Mouse (Mus musculus) heart, adult 2 months (tissue): ENCODE results near the gene Lsp1. TPM values are rescaled to one million over a fixed set of nuclear protein-coding genes. Genes with fewer than 3 reads are reported as not detected.

Source experiments
- DNase-seq, 2 experiments: peaks; one replicate each; pipeline ENCODE4 v3.0.0; 2021
- H3K27ac ChIP-seq: fragments of 200-600 bp; 2 replicates; pipeline ENCODE4 v1.8.1; 2022
- H3K27me3 ChIP-seq: fragments of 200-500 bp; 2 replicates; pipeline ENCODE4 v1.6.1; 2012; ENCODE audit warnings: mild to moderate bottlenecking, low read length, inconsistent platforms, mixed read lengths; ENCODE audit not compliant: control insufficient read depth, insufficient read depth
- H3K36me3 ChIP-seq: fragments of 200-500 bp; 2 replicates; pipeline ENCODE4 v1.6.1; 2012; ENCODE audit warnings: low read length, inconsistent platforms; ENCODE audit not compliant: control insufficient read depth, insufficient read depth
- H3K4me1 ChIP-seq: fragments of 200-500 bp; 2 replicates; pipeline ENCODE4 v1.6.1; 2011; ENCODE audit warnings: low read length; ENCODE audit not compliant: control insufficient read depth, insufficient read depth
- H3K4me3 ChIP-seq: fragments of 200-600 bp; 2 replicates; pipeline ENCODE4 v1.8.1; 2022
- H3K79me2 ChIP-seq: fragments of 200-500 bp; replicated peaks from 2 replicates; pipeline ENCODE4 v1.6.1; 2012; ENCODE audit warnings: mild to moderate bottlenecking, inconsistent platforms, low read length, moderate library complexity, mixed read lengths; ENCODE audit not compliant: control insufficient read depth, insufficient read depth
- H3K9ac ChIP-seq: fragments of 200-500 bp; 2 replicates; pipeline ENCODE4 v1.6.1; 2012; ENCODE audit warnings: low read depth, mild to moderate bottlenecking, control low read depth, inconsistent platforms, low read length, mixed read lengths
- CTCF ChIP-seq: fragments of 200-600 bp; IDR thresholded peaks from 2 replicates; pipeline ENCODE4 v1.8.1; 2022; ENCODE audit warnings: antibody characterized with exemption, mild to moderate bottlenecking, moderate library complexity
- EP300 ChIP-seq: fragments of 200-500 bp; IDR thresholded peaks from 2 replicates; pipeline ENCODE4 v1.6.1; 2011; ENCODE audit warnings: low read depth, low read length, control low read depth; ENCODE audit not compliant: insufficient read depth
- POLR2A ChIP-seq: fragments of 200-500 bp; IDR thresholded peaks from 2 replicates; pipeline ENCODE4 v1.6.1; 2011; ENCODE audit warnings: mild to moderate bottlenecking, low read depth, low read length, control low read depth; ENCODE audit not compliant: insufficient read depth
- WGBS: fragments of 180-500 bp; shearing (Covaris S2); methylation state at CpG from one replicate; pipeline ENCODE4 v1.1.7; 2018; 5-methylcytosine and 5-hydroxymethylcytosine counted together
- intact Hi-C: fragments of 180-260 bp; cut with DNase I; formaldehyde crosslinking; loops from one replicate; pipeline ENCODE4 v1.15.1; 2025
- polyA plus RNA-seq: library from polyadenylated mRNA; depleted of rRNA; stranded (reverse); fragments of >200 nt; gene quantifications from 2 replicates; pipeline ENCODE4 v1.2.3, GENCODE M21; 2012
- total RNA-seq, 2 experiments: library from RNA; stranded (reverse); gene quantifications; 2 replicates each; pipeline ENCODE4 v1.2.3; 2021

The Lsp1 gene
- total and polyA plus RNA-seq, 3 experiments: 28.4 to 96.6 (median 35.0) TPM

DNA sequence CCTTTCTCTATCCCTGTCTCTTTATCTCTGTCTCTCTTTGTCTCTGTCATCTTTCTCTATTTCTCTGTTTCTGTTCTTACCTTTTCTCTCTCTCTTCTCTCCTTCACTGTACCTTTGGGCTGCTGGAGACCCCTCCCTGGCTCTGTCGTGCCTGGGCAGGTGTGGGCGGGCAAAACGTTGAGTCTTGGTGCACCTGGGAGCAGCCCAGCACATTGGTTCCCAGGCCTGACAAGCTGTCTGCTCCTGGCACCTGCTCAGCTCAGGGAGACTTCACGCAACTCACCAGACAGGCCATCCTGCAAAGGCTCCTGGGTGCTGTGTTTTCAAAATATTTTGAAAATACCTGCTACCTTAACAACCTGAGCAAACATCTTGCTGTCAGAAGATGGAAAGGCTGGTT is 42.6 kb downstream of the Lsp1 start:
- Histone ChIP-seq H3K4me3 (no peak overlapping the region), H3K4me1 (peaks cover 3% of the 10 kb centered on the region; the same call in 1 of the 2 replicates), H3K27me3 (no peaks in the 10 kb centered on the region), H3K27ac (no peak overlapping the region), H3K36me3 (no peaks in the 10 kb centered on the region), H3K79me2 (no peaks in the 10 kb centered on the region), H3K9ac (no peak overlapping the region)
- TF ChIP-seq POLR2A (no peak), CTCF (no peak), EP300 (no peak)
- intact Hi-C loops: no loop called here
- DNase-seq: no peak
- 90% methylated on average over 4 of the region's 4 CpGs for WGBS

DNA sequence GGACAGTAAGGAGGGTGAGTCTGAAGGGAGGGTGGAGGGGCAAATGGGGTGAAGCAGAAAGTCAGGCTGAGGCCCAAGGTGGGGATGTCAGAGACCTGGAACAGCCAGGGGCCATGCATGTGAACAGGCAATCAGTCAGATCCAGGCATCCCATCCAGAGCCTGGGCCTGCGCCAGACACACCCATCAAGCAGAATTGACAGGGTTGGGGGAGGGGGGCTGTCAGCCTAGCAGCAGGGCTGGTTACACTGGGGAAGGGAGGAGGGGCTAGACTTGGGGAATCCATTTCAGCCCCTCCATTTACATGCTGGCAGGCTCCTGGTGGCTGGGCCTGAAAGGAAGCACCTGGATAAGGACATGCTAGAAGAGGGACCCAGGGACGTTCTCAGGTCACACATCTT is 45.3 kb downstream of the Lsp1 start:
- Histone ChIP-seq H3K4me3 (no peak overlapping the region), H3K79me2 (no peaks in the 10 kb centered on the region), H3K27ac (no peak overlapping the region), H3K9ac (no peak overlapping the region), H3K27me3 (no peaks in the 10 kb centered on the region), H3K4me1 (peaks cover 1% of the 10 kb centered on the region; the same call in 1 of the 2 replicates), H3K36me3 (no peaks in the 10 kb centered on the region)
- 70% methylated on average over 2 of the region's 2 CpGs for WGBS
- intact Hi-C loops: no loop called here
- TF ChIP-seq EP300 (no peak), CTCF (no peak), POLR2A (no peak)
- no peak for DNase-seq

DNA sequence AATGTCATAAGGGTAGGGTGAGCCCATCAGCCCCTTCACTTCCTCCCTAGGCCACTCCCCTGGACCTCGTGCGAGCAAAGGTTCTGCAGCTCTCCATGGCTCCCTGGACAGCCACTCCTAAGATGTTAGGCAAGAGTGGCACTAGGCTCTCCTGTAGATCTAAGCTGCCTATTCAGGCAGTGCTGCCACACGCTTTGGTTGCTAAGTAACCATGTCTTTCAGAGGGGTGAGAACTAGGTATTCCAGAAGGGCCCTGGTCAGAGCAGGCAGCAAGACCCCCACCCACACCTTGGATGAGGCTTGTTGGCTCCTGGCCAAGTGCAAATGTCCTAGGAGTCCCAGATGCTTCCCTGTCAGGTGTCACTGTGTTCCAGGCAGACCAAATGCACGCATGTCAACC is 45.9 kb downstream of the Lsp1 start:
- WGBS: 62% methylated on average over 4 of the region's 4 CpGs
- TF ChIP-seq EP300: no peak
- no peak for TF ChIP-seq POLR2A
- no peak for TF ChIP-seq CTCF
- no peaks in the 10 kb centered on the region for H3K36me3 ChIP-seq
- no peaks in the 10 kb centered on the region for H3K4me1 ChIP-seq
- H3K79me2 ChIP-seq: no peaks in the 10 kb centered on the region
- H3K9ac ChIP-seq: no peak overlapping the region
- no peak for DNase-seq
- H3K4me3 ChIP-seq: no peak overlapping the region
- H3K27me3 ChIP-seq: no peaks in the 10 kb centered on the region
- intact Hi-C loops: no loop called here
- no peak overlapping the region for H3K27ac ChIP-seq

DNA sequence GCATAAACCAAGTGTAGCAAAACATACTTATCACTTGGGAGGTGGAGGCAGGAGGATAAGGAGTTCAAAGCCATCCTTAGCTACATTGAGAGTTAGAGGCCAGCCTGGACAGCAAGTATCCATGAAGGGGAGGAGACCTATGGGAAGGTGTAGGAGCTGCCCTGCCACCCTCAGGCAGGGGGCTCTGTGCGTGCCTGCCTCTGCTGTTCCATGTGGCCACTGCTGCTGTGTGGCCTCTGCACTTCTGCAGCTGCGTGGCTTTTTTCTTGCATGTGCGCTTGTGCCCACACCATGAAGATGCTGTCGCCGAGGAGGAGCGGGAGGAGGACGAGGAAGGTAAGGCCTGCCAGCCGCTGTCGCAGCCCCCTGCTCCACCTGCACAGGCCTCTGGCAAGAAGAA is 46.8 kb downstream of the Lsp1 start:
- intact Hi-C loops: no loop called here
- TF ChIP-seq POLR2A (no peak), EP300 (no peak), CTCF (no peak)
- WGBS: 96% methylated on average over 9 of the region's 9 CpGs

DNA sequence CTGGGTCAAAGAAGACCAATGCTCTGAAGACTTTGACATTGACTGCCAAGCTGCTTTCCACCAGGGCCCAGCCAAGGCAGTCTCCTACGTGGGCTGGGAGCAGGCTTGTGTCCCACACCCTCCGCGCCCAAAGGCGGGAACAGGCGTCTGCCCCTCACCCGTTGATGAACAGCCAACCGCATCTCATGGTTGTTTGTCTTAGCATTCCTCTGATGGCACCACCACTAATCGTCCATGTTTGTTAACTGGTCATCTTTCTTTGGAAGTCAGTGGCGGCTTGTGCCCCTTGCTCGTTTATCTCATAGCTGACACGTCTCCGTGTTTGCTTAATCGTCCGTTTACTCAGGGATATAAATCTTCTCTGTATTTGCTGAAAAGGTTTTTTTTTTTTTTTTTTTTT is 48.9 kb downstream of the Lsp1 start:
- no peaks in the 10 kb centered on the region for H3K4me1 ChIP-seq
- DNase-seq: no peak

More for the DNA sequence above, 46.8 kb downstream of the Lsp1 start:
- H3K4me1 ChIP-seq: no peaks in the 10 kb centered on the region
- no peaks in the 10 kb centered on the region for H3K79me2 ChIP-seq
- no peak overlapping the region for H3K27ac ChIP-seq
- H3K27me3 ChIP-seq: no peaks in the 10 kb centered on the region
- no peak overlapping the region for H3K9ac ChIP-seq
- H3K4me3 ChIP-seq: no peak overlapping the region
- H3K36me3 ChIP-seq: no peaks in the 10 kb centered on the region
- no peak for DNase-seq

DNA sequence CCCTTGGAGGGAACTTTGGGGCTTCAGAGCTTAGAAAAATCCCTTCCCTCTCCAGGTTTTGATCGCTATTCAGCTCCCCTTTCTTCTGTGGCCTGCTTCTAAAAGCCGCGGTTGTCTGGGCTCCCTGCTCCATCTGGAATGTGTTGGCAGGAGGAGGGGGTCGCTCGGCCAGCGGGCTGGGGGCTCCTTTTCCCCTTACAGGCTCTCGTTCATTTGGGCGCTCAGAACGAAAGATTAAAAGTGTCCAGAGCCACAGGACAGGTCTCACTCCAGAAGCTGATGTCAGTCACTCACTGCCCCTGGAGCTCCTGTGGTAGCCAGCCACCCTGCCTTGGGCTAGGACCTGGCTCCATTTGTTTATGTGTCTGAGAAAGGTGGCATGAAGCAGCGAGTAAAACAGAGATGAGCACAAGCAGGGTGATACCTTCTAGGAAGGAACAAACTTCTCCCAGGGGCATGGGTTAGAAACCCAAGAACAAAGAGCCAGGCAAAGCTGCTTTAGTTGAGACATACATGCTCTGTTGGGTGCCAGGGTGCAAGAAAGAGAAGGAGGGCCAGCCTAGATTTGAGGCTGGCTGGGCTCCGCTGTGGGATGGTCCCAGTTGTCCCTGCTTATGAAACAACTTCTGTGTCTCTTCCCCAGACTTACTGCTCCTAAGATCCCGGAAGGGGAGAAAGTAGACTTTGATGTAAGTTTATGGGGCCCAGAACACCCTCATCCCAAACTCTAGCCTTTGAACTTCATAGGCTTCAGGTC is 49.6 kb downstream of the Lsp1 start:
- no peak overlapping the region for H3K27ac ChIP-seq
- intact Hi-C loops: no loop called here
- no peaks in the 10 kb centered on the region for H3K36me3 ChIP-seq
- 58% methylated on average over 12 of the region's 12 CpGs for WGBS
- H3K4me1 ChIP-seq: no peaks in the 10 kb centered on the region
- H3K79me2 ChIP-seq: no peaks in the 10 kb centered on the region
- H3K27me3 ChIP-seq: no peaks in the 10 kb centered on the region
- H3K4me3 ChIP-seq: no peak overlapping the region
- no peak for TF ChIP-seq EP300
- DNase-seq: no peak
- H3K9ac ChIP-seq: no peak overlapping the region

More for the DNA sequence above, 48.9 kb downstream of the Lsp1 start:
- TF ChIP-seq CTCF (no peak), EP300 (no peak), POLR2A (no peak)
- Histone ChIP-seq H3K79me2 (no peaks in the 10 kb centered on the region), H3K27ac (no peak overlapping the region), H3K4me3 (no peak overlapping the region), H3K9ac (no peak overlapping the region), H3K27me3 (no peaks in the 10 kb centered on the region), H3K36me3 (no peaks in the 10 kb centered on the region)
- intact Hi-C loops: no loop called here
- WGBS: 71% methylated on average over 14 of the region's 14 CpGs
